Mouse (Mus musculus) neural tube, postnatal 0 days (tissue): ENCODE measurements around the gene Fah. TPM values are rescaled to one million over a fixed set of nuclear protein-coding genes. Genes with fewer than 3 reads are reported as not detected.

Source experiments
- polyA plus RNA-seq: library from polyadenylated mRNA; unstranded; fragments of >200 nt; fragmentation: Nextera tagmentation; extraction: Ambion mirVana; gene quantifications from 2 replicates; pipeline ENCODE4 v1.2.1, GENCODE M21; 2015

Fah gene
- 16.1 and 17.3 TPM in 2 replicates for polyA plus RNA-seq

DNA sequence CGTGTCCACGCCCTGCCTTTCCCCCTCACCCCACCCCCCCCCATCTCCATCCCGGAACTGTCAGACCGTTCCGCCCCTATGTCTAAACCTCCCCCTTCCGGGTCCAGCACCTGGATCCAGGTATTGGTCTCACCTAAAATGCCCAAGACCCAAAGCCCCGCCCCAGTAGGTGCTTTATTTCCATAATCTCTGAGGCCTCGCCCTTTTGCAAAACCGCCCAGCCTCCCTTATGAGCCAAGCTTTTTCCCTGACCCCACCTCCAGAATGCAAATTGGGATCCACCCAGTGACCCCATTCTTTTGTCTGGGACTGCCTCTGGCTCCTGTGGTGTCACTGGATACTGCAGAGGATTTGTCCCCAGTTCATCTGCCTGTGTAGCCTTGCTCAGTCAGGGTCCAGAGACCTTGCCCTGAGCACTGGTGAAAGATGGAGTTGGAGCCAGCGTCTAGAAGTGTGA lies at the start of gene Fah:
Fah (minus strand) TSS at position 430 of the 457 bp plus-strand sequence.

Other genes starting within 250 kb of the Fah start
- 36.0 and 45.7 TPM in 2 replicates for gene Arnt2, start 196.5 kb downstream of the Fah start, polyA plus RNA-seq
- 3.7 and 4.4 TPM in 2 replicates for gene Gm2115, start 77.8 kb downstream of the Fah start, polyA plus RNA-seq
- gene Zfand6, start 83.2 kb upstream of the Fah start, polyA plus RNA-seq = 138 and 157 TPM in 2 replicates
- not detected in 2 replicates for gene Olfr291, start 246.8 kb upstream of the Fah start, polyA plus RNA-seq